Mouse (Mus musculus) kidney, adult 2 months (tissue): ENCODE results near the gene Rp9.

ENCODE experiments used
- CTCF ChIP-seq: fragments of 200-500 bp; conservative IDR thresholded peaks from 2 replicates; pipeline ENCODE4 v1.5.1; 2011; ENCODE audit warnings: low read depth, mild to moderate bottlenecking, control low read depth, low read length, moderate library complexity, mixed read lengths; ENCODE audit not compliant: insufficient read depth, insufficient read length
- POLR2A ChIP-seq: fragments of 200-500 bp; IDR thresholded peaks from one replicate; pipeline ENCODE4 v1.6.1; 2011; ENCODE audit warnings: low read depth, low read length, control low read depth

GRCm38 (mm10) chr9:22405414-22405813, 64.1 kb downstream of the Rp9 start:
- no peak for TF ChIP-seq CTCF
- no peak for TF ChIP-seq POLR2A
